Mouse (Mus musculus) kidney, postnatal 25 days (tissue): ENCODE measurements around the gene Rnaseh2a.

Experiments used
- DNase-seq, 2 experiments: peaks; one replicate each; pipeline ENCODE4 v3.0.0; 2021; ENCODE audit warnings: mixed read lengths in 2 of 2

The Rnaseh2a gene

DNA sequence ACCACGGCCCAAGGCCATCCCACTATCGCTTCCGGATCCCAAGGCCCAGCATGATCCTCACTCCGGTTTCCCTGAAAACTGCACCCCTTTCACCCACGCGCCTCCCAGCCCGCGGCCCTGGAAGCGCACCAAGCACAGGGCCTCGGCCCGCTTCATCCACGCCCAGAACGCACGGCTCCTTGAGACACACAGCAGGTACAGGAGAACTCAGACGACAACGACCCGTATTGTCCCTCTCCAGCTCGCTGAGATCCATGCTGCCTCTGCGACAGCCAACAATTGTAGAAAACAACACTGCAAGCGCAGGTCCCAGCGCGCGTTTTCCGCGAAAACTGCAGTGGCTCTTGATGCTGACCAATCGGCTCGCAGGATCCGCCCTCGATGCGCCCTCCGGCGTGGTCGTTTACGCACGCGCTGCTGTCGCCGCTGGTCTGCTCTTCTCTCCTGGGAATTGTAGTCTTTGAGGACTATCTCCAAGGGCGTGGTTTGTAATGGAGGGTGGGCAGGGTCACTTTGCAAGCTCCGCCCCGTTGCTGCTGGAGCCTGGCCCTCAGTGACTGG, 3.8 kb downstream of the Rnaseh2a start:
- peak; percentile 97 to 98 for DNase-seq

DNA sequence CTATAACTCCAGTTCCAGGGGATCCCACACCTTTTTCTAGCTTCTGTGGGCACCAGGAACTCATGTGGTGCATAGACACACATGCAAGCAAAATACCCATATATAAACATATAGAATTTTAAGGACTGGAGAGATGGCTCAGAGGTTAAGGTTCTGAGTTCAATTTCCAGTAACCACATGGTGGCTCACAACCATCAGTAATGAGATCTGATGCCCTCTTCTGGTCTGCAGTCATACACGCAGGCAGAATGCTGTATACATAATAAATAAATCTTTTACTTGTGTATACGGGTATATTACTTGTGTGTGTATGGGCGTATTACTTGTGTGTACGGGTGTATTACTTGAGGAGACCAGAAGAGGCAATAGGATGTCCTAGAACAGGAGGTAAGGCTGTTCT, 5.6 kb downstream of the Rnaseh2a start:
- no peak for DNase-seq

DNA sequence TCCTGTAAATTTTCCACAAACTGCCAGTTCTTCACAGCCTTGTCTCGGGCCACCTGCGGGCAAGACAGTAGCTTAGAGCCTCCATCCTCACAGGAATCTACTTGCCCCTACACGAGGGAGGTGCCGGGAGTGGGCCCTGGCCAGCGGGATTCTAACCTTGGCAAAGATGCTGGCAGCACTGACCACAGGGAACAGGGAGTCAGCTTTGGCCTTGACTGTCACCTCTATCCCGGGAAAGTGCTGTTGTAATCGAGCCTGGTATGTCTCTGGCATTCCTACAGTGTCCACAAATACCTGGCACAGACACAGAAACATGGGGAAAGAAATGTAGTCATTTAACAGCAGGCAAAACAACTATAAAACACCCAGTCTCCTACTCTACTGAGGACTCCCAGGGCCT, 9.8 kb downstream of the Rnaseh2a start:
- no peak for DNase-seq

DNA sequence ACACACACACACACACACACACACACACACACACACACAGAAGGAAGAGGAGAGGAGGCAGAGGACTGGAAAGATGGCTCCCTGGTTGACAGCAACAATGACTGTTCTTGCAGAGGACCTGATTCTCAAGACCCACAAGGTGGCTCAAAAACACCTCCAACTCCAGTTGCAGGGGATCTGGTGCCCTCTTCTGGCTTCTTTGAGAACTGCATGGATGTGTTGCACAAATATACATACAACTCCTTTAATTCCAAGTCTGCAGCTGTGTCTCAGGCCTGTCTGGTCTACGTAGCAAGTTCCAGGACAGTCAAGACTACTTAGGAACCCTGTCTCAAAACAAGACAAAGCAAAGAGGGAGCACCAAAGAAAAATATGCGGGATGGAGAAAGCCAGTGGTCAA, 12.8 kb downstream of the Rnaseh2a start:
- DNase-seq, result peak; percentile 63 to 81

DNA sequence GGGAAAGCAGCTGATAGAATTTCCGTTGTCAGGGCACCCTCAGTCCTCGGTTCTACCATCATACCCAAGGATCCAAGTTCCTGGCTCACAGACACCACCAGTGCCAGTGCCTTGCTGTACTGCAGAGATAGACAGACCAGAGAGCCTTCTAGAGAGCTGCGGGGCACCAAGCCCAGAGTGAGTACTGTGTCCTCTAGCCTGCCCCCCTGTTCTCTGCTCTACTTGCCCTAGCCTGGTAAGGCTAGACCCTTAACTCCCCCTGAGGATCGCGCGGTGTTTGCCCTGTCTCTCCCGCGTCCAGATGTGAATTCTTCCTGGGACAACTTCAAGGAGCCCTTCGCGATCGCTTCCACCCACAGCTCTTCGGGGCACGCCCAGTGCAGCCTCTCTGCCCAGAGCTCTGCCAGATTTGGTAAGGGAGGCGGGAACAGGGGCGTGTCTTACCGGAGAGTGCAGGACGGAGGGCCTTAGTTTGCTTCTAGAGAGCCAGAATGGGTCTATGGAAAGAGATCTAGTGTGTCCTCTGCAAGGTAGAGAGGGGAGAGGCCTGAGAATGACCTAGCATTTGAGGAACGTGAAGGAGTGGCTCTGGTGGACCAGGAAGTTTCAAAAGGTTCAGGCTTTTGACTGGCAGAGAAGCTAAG, 16.8 kb downstream of the Rnaseh2a start:
- peak; percentile 58 to 66 for DNase-seq

DNA sequence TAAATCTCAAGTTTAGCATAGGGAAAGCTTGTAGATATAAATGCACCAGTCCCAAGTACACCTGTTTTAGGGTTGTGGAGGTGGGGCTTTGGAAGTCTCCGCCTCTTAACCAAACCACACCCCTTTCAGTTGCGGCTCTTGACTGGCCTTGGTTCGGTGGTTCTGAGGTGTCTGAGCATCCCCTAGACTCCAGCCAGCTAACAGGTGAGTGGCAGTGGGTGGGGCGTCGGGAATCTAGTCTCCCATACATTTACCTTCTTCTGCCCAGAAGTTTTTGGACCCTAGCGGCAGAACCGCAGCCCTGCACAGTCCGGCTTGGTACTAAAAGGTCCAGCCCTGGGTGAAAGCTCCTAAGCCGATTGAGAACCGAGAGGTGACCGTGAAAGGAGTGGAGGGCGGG, 19.8 kb downstream of the Rnaseh2a start:
- no peak for DNase-seq

DNA sequence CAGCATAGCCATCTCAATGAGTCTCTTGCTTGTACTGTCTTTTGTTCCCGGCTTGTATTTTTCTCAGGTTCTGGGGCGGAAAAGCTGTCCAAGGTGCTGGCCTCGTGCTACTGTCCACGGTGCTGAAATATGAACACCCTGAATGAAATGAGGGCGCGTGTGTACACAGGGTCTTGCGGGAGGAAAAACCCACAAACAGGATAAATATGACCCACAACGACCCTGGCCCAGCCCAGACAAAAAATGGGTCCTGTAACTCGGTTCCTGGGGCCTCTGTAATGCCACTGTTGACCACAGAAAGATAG, 22.4 kb downstream of the Rnaseh2a start:
- DNase-seq, result peak; percentile 53 to 63

DNA sequence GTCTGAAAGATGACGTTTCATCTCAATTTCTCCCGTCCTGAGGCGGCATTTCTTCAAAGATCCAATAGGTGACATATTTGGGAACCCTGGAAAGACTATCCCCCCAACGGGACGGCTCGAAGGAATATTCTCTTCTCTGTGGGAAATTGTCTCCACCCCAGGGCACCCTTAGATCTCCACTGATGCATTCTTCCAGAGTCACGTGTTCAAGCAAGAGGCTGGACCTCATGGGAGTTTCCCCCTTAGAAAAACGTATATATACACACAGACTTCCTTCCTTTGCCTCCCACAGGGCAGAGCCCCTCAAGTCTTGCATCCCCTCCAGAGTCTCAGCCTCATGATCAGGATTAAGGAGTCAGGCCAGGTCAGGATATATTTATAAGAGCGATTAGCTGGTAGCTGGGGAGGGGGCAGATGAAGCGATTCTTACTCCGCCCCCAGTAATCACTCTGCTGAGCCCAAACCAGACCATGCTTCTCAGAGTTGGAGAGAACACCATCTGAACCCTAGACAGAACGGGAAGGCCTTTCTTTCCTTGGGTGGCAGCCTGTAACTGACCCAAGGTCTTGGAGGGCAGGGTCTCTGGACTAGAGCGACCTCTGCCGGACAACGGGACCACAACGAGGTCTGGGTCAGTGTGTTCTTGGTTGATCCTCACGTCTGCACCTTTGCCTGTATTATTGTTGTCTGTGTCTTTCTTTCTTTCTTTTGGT, 22.9 kb downstream of the Rnaseh2a start, which contains the start of gene Rtbdn:
TSS of gene Rtbdn (plus strand) at position 464 of the 713 bp plus-strand sequence.
- DNase-seq, result no peak

DNA sequence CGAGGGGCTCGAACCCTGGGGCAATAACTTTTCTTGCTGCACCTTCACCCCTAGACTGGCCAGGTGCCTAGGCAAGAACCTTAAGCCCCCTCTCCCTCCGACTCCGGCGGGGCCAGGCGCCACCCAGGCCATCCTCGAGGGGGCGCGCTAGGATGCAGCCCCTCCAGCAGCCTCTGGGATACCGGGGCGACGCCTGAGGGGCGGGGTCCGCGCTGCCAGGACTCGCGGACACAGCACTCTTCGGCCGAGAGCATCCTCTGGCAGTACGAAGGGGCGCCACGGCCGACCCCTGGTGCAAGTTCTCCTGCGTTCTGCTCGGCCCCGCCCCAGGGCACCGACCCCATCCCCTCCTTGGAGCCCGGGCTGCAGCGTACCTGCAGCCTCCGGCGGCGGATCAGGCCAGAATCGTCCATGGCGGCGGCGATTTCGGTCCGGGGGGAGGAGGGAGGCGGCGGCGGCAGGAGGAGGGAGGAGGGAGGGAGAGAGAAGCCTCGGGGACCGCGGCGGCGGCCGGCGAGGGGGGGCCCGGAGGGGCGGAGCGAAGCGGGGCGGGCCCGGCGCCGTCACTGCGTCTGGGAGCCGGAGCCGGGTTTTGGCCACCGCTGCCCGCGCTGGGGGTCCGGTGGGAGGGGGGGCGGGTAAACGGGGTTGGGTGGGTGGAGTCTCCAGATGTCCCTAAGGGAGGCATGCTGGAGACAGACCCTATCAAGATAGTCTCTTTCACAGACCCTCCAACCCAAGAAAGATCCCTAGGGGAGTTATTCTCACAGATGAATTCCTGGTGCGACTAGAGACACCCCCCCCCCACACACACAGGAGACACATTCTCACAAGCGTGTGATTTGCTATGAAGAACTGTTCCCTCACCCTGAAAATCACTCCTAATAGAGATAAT, 23.7 kb downstream of the Rnaseh2a start:
- no peak for DNase-seq

DNA sequence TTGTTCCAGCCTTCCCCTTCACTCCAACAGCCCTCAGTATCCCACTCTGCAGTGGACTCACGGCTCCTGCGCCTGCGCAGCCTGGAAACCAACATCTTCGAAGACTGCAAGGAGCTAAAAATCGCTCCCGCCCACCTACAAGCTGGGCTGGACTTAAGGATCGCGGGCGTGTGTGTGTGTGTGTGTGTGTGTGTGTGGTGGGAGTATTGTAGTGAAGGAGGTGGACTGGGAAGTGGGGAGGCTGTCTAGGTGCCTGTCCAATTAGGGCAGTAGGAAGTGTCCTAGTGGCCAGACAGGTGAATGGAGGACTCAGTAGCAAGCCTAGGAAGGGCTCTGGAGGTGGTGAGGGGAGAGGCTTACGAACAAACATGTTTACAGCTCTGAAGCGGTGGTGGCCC, 24.3 kb downstream of the Rnaseh2a start:
- DNase-seq, result no peak

DNA sequence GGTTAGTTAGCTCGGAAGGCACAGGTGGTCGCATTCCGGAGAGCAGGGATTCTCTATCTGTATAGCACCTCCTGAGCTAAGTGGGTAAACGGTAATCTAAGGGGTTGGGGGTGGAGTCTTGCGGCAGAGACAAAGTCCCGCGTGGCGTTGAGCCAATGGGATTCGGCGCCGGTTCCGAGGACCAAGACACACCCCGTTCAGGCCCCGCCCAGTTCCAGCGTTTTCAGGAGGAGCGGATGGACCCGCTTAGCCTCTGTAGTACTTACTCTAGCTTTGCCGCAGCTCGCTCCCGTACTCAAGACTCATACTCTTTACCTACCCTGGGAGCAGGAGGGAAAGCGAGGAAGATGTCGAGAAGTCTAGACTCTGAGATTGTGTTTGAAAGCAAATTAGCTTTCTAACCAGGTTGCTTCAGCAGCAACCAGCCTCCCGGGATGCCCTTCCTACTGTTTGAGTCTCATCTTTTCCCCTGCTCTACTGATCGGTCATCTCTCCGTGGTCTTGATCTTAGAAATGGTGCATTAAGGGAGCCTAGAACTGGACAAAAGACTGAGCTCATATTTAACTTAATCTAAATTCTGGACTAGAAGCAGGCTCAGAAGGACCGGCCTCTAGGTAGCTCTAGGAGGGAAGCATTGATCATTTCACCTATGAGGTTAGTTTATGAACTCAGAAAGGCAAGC, 24.9 kb downstream of the Rnaseh2a start:
- DNase-seq, result peak; percentile 49 to 66

DNA sequence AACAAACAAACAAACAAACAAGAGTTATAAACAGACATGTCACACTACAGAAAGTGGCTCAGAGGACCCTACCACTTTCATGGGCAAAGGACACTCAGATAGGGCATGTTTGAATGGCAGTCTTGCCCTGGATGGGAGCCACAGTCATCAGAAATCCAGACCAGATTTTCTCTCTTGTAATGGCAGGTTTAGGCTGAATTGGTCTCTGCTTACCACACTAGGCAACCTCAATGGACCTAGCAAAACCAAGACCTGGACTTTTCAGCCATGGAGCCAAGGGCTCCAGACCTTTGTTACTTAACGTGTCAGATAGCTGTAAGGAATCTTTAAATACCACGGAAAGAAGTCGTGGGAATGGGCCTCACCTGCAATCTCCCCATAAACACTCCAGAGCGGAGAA, 25.9 kb downstream of the Rnaseh2a start:
- DNase-seq, result no peak

DNA sequence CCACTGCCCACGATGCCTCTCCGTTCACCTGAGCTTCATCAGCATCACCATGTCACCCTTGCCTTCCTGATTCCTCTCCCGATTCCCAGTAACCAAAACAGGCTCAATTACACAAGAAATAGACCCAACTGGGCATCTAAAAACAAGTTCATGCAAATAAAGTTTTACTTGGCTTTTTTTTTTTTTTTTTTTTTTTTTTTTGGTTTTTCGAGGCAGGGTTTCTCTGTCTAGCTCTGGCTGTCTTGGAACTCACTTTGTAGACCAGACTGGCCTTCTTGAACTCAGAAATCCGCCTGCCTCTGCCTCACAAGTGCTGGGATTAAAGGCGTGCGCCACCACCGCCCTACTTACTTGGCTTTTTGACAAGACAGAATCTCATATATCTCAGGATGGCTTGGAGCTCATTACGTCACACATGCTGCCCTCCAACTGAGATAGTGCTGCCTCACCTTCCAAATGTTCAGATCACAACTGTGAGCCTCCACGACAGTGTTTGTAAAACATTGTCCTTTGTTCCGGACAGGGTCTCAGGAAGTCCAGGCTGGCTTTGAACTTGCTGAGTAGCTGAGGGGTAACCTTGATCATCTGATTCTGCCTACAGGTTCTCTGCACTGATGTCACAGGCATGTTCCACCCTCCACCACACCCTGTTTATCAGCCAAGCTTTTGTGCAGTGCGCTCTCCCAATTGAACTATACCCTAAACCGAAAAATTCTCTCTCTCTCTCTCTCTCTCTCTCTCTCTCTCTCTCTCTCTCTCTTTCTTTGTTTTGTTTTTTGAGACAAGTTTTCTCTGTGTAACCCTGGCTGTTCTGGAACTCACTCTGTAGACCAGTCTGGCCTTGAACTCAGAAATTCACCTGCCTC, 31.7 kb downstream of the Rnaseh2a start:
- DNase-seq, result no peak

DNA sequence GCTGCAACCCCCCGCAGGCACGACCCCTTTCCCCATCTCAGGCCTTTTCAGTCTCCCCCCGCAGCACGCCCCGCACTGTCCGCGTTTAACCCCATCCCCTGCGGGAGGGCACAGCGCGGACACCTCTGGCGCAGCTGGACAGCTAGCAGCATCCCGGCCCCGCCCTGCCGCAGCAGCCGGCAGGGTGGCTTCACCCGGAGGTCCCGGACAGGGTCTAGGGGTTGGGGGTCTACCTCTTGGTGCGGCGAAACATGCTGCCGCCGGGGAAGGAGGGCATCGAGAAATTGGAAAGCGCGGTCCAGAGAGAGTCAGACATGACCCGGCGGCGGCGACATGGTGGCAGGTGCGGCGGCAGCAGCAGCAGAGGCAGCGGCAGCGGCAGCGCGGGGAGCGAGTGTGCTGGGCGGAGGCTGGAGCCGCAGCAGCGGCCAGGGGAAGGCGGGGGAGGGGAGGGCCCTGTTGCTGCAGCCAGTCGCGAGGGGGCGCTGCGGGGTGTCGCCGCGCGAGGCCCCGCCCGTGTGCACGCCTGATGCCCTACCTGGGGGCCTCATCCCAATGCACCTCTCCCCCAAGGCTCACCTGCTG, 32.5 kb downstream of the Rnaseh2a start, which contains the start of gene Mast1:
TSS of gene Mast1 (minus strand) at position 398 of the 585 bp plus-strand sequence.
- DNase-seq, result peak; percentile 49 to 66

DNA sequence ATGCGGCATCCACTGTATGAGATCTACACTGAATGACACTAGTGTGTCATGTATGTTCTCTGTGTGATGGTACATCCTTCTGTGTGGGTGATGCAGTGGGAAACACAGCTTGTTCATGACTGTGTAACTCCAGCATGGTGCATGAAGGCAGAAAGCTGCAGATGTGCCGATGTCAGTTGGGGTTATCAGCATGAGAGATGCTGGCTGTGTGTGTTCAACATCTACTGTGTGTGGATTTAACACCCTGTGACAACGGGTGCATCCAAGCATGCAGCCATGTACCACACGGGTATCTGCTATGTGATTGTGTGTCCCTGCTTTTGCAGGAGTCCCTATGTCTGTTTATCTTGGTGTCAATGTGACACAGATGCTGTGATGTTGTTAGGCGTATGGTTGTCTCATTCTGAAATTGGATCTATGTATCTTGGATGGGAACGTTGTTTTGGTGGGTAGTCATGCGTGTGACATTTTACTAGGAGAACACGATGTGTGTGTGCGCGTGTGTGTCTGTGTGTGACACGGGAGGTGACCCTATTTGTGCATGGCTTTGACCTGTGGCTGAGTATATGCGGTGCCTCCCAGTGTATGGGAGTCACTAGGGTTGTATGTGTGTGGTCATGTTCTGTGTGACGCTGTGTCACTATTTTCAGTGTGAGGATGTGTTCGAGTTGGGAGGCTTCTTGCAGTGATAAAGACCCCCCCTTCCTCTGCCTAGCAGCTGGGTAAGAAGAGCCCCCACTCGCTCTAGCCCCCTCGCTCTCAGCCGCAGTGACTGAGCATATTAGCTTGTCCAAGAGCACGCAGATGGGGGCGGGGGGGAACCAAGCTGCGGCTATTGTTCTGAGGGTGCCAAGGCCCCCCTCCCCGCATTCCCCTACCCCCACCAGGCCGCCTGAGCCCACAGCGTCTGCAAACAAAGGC, 33.3 kb downstream of the Rnaseh2a start:
- no peak for DNase-seq

DNA sequence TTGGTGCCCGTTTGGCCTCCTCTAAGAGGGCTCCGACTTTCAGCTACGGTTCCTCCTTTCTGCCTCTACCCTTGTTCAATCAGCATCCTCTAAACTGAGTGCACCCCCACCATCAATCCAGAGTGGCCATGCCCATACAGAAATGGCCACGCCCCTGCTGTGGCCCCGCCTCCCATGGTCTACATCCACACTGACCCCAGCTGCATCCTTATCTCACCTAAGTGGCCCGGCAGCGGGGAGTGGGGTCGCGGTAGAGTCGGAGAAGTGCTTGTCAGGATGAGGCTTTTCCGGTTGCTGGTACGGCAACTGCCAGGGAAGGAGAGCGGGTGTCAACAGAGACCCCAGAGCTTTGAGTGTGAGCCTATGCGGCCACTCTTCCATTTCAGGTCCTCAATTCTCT, 34.1 kb downstream of the Rnaseh2a start:
- no peak for DNase-seq

DNA sequence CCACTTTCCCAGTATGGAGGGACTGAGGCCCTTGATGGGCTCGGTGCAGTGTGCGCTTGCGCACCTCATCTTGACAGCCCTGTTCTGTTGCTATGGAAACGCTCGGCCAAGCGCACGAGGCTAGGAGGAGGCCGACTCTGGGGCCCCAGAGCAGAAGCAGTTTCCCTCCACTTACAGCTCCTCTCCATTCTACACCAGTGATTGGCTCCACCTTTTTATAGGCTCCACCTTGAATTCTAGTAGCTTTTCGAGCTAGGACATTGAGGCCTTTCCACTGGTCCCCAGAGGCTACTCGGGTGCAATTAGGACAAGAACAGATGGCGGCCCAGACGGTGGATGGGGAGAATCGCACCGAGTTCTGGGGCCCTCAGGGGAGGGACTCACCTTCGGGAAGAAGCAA, 34.7 kb downstream of the Rnaseh2a start:
- DNase-seq, result no peak

DNA sequence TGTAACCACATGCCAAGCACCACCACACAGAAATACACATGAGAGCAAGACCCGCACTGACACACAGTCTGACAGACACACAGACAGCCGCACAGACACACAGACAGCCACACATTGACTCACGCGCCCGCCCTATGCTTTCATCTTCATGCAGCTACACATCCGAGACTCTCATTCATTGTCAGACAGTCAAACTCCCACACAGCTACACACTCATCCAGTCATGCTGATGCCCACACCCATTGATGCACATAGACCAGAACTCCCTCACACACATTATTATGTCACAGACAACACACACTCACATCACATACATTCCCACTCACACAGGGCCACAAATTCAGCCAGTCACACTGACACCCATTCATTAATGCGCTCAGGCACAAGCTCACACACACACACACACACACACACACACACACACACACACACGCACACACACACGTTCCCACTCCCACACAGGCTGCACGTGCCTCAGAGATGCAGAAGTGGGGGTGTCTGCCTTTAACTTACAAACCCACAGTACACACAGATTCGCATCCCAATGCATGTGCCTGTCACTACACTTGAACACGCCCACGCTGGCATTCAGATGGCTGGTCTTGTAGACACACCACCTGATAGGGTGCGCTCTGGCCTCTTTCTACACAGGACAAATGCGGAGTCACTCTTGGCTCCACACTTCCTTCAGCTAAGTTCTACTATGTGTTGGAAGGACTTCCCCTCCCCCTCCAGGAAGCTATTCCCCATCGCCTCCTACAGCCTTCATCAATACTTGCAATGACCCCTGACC, 35.6 kb downstream of the Rnaseh2a start:
- DNase-seq, result no peak

DNA sequence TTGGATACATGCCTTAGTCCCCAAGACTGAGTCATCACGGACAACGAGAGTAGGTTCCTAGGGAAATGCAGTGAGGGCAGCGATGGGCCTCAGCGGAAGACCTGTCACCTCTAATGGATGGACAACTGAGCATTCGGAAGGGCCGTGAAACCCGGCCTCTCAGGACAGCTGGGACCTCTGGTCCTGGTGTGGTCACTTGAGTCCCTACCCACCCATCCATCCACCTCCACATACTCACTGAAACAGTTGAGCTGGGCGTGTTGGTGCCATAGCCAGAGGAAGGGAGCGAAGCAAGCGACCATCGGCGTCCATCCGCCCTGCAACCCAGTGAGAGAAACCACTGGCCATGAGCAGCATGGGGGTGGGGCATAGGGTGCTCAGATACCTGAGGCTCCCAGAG, 39.0 kb downstream of the Rnaseh2a start:
- no peak for DNase-seq
